Mouse (Mus musculus): ENCODE data around the gene 1700125H20Rik. TPM values are rescaled to one million over a fixed set of nuclear protein-coding genes. Genes with fewer than 3 reads are reported as not detected.

1700125H20Rik gene
- total and polyA plus RNA-seq, 3 experiments, result not detected

DNA sequence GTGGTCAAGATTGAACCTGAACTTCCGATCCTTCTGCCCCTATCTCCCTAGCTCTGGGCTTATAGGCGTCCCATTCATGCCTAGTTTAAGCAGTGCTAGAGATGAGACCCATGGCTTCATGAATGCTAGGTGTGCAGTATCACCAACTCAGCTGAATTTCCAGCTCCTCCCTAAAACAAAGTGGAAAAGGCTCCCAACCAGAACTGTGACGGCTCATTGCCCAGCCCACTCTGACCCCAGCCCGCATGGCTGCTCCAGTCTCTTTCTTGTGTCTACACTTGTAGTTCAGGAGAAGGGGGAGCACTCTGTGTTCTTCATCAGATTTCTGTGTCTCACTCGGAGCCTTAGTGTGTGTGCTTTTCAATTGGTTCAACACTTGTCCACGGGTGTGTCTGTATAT is 14.6 kb downstream of the 1700125H20Rik start:
- Histone ChIP-seq H3K9me3 (replicated peaks; ENCODE audit: insufficient read depth, low read length) (no peaks in the 10 kb centered on the region), H3K79me2 (ENCODE audit: control insufficient read depth, insufficient read depth, low read length, poor library complexity) (no peaks in the 10 kb centered on the region; the same call in 1 of the 2 replicates), H3K4me1 (ENCODE audit: control insufficient read depth in 1 of 2, insufficient read depth in 2 of 2, low read length in 2 of 2) (peaks cover 6 to 8% of the 10 kb centered on the region in 2 experiments; a peak in 3 of 4 replicates), H3K27ac (ENCODE audit: control insufficient read depth, low read depth, low read length) (no peak overlapping the region), H3K9ac (ENCODE audit: control insufficient read depth, low read depth, low read length, poor library complexity, severe bottlenecking) (no peak overlapping the region), H3K4me3 (ENCODE audit: control insufficient read depth in 1 of 2, insufficient read depth in 1 of 2, low read depth in 2 of 2, low read length in 2 of 2) (no peak overlapping the region), H3K36me3 (ENCODE audit: control insufficient read depth in 1 of 2, insufficient read depth in 2 of 2, low read length in 2 of 2) (peaks cover 0 to 7% of the 10 kb centered on the region in 2 experiments; a peak in 1 of 4 replicates), H3K27me3 (ENCODE audit: control insufficient read depth in 1 of 2, insufficient read depth in 2 of 2, low read length in 2 of 2) (no peaks in the 10 kb centered on the region)
- no peak for DNase-seq (ENCODE audit: low read depth, low spot score)
- TF ChIP-seq E2F4 (IDR thresholded peaks at IDR 0.05; ENCODE audit: borderline replicate concordance, low read depth, low read length) (no peak), ZNF384 (IDR thresholded peaks at IDR 0.05; ENCODE audit: low read depth, low read length) (no peak), NELFE (IDR thresholded peaks at IDR 0.05; ENCODE audit: low read depth, low read length) (no peak), HCFC1 (IDR thresholded peaks at IDR 0.05; ENCODE audit: low read depth, low read length) (no peak), TAL1 (IDR thresholded peaks at IDR 0.05; ENCODE audit: low read length) (no peak), RAD21 (IDR thresholded peaks at IDR 0.05; ENCODE audit: low read depth, low read length) (no peak), ELF1 (IDR thresholded peaks at IDR 0.05; ENCODE audit: low read depth, low read length) (no peak), BHLHE40 (IDR thresholded peaks at IDR 0.05; ENCODE audit: borderline replicate concordance, low read depth, low read length) (no peak), CHD2 (IDR thresholded peaks at IDR 0.05; ENCODE audit: low read length) (no peak), POLR2A (IDR thresholded peaks at IDR 0.05; ENCODE audit: control insufficient read depth in 1 of 2, insufficient read depth in 1 of 2, low read depth in 1 of 2, low read length in 2 of 2, poor library complexity in 1 of 2) (no peak), MEF2A (IDR thresholded peaks at IDR 0.05; ENCODE audit: extremely low read depth, insufficient replicate concordance, low read depth, low read length, poor library complexity, severe bottlenecking) (no peak), SMC3 (IDR thresholded peaks at IDR 0.05; ENCODE audit: low read depth, low read length) (no peak), GATA1 (IDR thresholded peaks at IDR 0.05; ENCODE audit: low read depth, low read length) (no peak), MAFK (IDR thresholded peaks at IDR 0.05; ENCODE audit: borderline replicate concordance, low read depth, low read length) (no peak), ETS1 (IDR thresholded peaks at IDR 0.05; ENCODE audit: low read depth, low read length) (no peak), ZMIZ1 (IDR thresholded peaks at IDR 0.05; ENCODE audit: low read depth, low read length) (no peak)

DNA sequence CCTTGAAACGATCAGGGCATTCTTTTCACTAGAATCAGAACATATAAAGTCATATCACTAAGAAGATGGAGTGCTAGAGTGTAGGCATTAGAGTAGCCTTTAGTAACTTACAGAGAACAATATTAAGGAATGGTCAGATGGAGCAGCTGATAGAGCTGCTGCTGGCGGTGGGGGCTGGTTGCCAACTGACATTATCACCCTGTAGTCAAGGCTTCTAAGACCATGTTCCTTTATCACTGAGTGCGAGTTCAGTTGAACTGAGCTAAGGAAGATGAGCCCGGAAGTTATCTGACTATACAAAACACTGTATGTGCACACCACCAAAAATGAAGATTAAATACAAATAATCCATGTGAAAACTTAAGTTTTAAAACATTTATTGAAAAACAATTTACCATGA is 18.9 kb downstream of the 1700125H20Rik start:
- Histone ChIP-seq H3K9ac (ENCODE audit: control insufficient read depth, low read depth, low read length, poor library complexity, severe bottlenecking) (no peak overlapping the region), H3K4me1 (ENCODE audit: control insufficient read depth in 1 of 2, insufficient read depth in 2 of 2, low read length in 2 of 2) (no peaks in the 10 kb centered on the region), H3K27ac (ENCODE audit: control insufficient read depth, low read depth, low read length) (no peak overlapping the region), H3K4me3 (ENCODE audit: control insufficient read depth in 1 of 2, insufficient read depth in 1 of 2, low read depth in 2 of 2, low read length in 2 of 2) (no peak overlapping the region), H3K27me3 (ENCODE audit: control insufficient read depth in 1 of 2, insufficient read depth in 2 of 2, low read length in 2 of 2) (no peaks in the 10 kb centered on the region), H3K36me3 (ENCODE audit: control insufficient read depth in 1 of 2, insufficient read depth in 2 of 2, low read length in 2 of 2) (peaks cover 0 to 14% of the 10 kb centered on the region in 2 experiments; a peak in 2 of 4 replicates), H3K79me2 (ENCODE audit: control insufficient read depth, insufficient read depth, low read length, poor library complexity) (no peaks in the 10 kb centered on the region), H3K9me3 (replicated peaks; ENCODE audit: insufficient read depth, low read length) (no peaks in the 10 kb centered on the region)
- DNase-seq (ENCODE audit: low read depth, low spot score), result no peak
- TF ChIP-seq USF1 (IDR thresholded peaks at IDR 0.05; ENCODE audit: low read depth, low read length) (no peak), HCFC1 (IDR thresholded peaks at IDR 0.05; ENCODE audit: low read depth, low read length) (no peak), RCOR1 (IDR thresholded peaks at IDR 0.05; ENCODE audit: low read depth, low read length) (no peak), ZMIZ1 (IDR thresholded peaks at IDR 0.05; ENCODE audit: low read depth, low read length) (no peak), MYC (IDR thresholded peaks at IDR 0.05; ENCODE audit: low read depth, low read length) (no peak), UBTF (IDR thresholded peaks at IDR 0.05; ENCODE audit: borderline replicate concordance, insufficient read depth, low read depth, low read length) (no peak), POLR2AphosphoS2 (IDR thresholded peaks at IDR 0.05; ENCODE audit: low read length) (no peak), POLR2AphosphoS5 (IDR thresholded peaks at IDR 0.05; ENCODE audit: borderline replicate concordance, low read depth, low read length) (no peak), MAZ (IDR thresholded peaks at IDR 0.05; ENCODE audit: low read depth, low read length) (no peak), KAT2A (conservative IDR thresholded peaks at IDR 0.05; ENCODE audit: low read depth, low read length) (no peak), CTCF (IDR thresholded peaks at IDR 0.05 in 2 of 3, conservative IDR thresholded peaks at IDR 0.05 in 1 of 3; ENCODE audit: control insufficient read depth in 1 of 3, insufficient read depth in 1 of 3, low read depth in 2 of 3, low read length in 3 of 3, poor library complexity in 1 of 3, severe bottlenecking in 1 of 3) (no peak), MYB (IDR thresholded peaks at IDR 0.05; ENCODE audit: low read depth, low read length) (no peak), SIN3A (IDR thresholded peaks at IDR 0.05; ENCODE audit: low read length) (no peak), GATA1 (IDR thresholded peaks at IDR 0.05; ENCODE audit: low read depth, low read length) (no peak), ELF1 (IDR thresholded peaks at IDR 0.05; ENCODE audit: low read depth, low read length) (no peak), RAD21 (IDR thresholded peaks at IDR 0.05; ENCODE audit: low read depth, low read length) (no peak), E2F4 (IDR thresholded peaks at IDR 0.05; ENCODE audit: borderline replicate concordance, low read depth, low read length) (no peak), SMC3 (IDR thresholded peaks at IDR 0.05; ENCODE audit: low read depth, low read length) (no peak)

Measured in MEL (cell line).